Mouse (Mus musculus) NIH3T3 (cell line): ENCODE results near the gene Serpinb2.

Experiments used
- DNase-seq: peaks from one replicate; pipeline ENCODE4 v3.0.0-alpha.2; 2012; ENCODE audit warnings: low read depth

Gene Serpinb2

GRCm38 (mm10) chr1:107582900-107583299 lies 71.7 kb downstream of the Serpinb2 start:
- DNase-seq = no peak

GRCm38 (mm10) chr1:107583958-107584376 lies 72.7 kb downstream of the Serpinb2 start:
- no peak for DNase-seq

GRCm38 (mm10) chr1:107584932-107585331 lies 73.7 kb downstream of the Serpinb2 start:
- no peak for DNase-seq
